Mouse (Mus musculus): Measurements from ENCODE around the gene 2010003K11Rik. TPM values are rescaled to one million over a fixed set of nuclear protein-coding genes. Genes with fewer than 3 reads are reported as not detected.

2010003K11Rik gene
- polyA plus RNA-seq, 1 experiment = not detected

DNA sequence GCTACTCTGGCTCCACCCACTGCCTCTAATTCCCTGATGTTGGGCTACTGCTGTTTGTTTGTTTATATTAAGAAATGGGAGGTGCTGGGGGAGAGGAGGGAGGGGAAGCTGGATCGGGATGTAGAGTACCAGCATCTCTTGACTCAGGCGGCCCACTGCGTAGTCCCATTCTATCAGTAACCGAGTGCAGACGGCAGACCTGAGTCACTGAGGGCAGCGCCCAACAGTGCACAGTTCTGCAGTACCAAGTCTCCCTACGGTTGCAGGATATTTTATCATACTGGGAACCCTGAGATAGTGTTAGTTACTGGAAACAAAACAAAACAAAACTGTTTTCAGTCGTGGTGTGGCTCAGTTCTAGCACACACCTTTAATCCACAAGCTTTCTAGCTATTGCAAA lies 47.3 kb downstream of the 2010003K11Rik start:
- Histone ChIP-seq H3K27ac (ENCODE audit: insufficient read depth, low read length) (no peak overlapping the region), H3K4me1 (ENCODE audit: control insufficient read depth, insufficient read depth, insufficient read length) (no peaks in the 10 kb centered on the region), H3K27me3 (ENCODE audit: control insufficient read depth, insufficient read depth, low read length) (no peaks in the 10 kb centered on the region), H3K36me3 (ENCODE audit: control insufficient read depth, insufficient read depth, low read length) (no peaks in the 10 kb centered on the region), H3K4me3 (ENCODE audit: extremely low read depth, insufficient read depth, insufficient read length) (no peak overlapping the region)
- 81% methylated on average over 8 of the region's 8 CpGs for WGBS
- no peak for TF ChIP-seq POLR2A (IDR thresholded peaks at IDR 0.05; ENCODE audit: low read depth, low read length)
- TF ChIP-seq CTCF (IDR thresholded peaks at IDR 0.05; ENCODE audit: extremely low read depth, insufficient read depth, insufficient read length, insufficient replicate concordance) = no peak
- no peak for DNase-seq (ENCODE audit: low read depth in 1 of 2, low spot score in 2 of 2)

DNA sequence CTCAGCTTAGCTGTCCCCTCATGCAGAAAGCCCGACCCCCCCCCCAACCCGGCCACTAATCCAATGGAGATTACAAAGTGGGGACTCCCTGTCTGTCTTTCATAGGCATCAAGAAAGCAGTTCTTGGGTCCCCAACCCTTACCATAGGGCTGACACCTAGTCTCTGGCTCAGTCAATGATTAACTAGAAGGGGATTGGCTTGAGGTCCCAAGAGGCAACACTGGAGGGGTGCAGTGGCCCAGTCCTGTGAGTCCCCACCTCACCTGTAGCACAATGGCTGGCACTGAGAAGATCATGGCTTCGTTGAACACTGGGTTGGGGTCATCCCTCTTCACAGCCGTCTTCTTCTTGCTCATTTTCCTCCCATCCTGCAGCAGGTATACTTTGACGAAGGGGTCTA lies 47.7 kb downstream of the 2010003K11Rik start:
- H3K27me3 ChIP-seq (ENCODE audit: control insufficient read depth, insufficient read depth, low read length) = no peaks in the 10 kb centered on the region
- no peak overlapping the region for H3K4me3 ChIP-seq (ENCODE audit: extremely low read depth, insufficient read depth, insufficient read length)
- TF ChIP-seq POLR2A (IDR thresholded peaks at IDR 0.05; ENCODE audit: low read depth, low read length) (no peak), CTCF (IDR thresholded peaks at IDR 0.05; ENCODE audit: extremely low read depth, insufficient read depth, insufficient read length, insufficient replicate concordance) (no peak)
- H3K27ac ChIP-seq (ENCODE audit: insufficient read depth, low read length) = no peak overlapping the region
- no peaks in the 10 kb centered on the region for H3K4me1 ChIP-seq (ENCODE audit: control insufficient read depth, insufficient read depth, insufficient read length)
- H3K36me3 ChIP-seq (ENCODE audit: control insufficient read depth, insufficient read depth, low read length) = no peaks in the 10 kb centered on the region
- no peak for DNase-seq (ENCODE audit: low read depth in 1 of 2, low spot score in 2 of 2)
- WGBS = 78% methylated on average over 5 of the region's 5 CpGs

DNA sequence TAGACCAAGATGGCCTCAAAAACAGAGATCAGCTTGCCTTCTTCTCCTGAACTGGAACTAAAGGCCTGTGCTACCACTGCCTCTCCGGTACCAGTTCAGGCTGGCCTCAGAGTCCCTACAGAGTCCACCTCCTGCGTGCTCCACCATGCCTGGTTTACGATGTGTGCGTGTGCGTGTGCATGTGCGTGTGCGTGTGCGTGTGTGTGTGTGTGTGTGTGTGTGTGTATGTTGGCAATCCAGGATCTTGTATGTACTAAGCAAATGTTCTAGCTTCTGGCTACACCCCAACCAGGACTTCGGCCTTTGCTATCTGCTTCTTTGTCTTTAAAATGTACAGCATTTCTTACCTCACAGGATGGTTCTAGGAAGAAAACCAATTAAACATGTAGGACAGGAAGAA lies 49.2 kb downstream of the 2010003K11Rik start:
- Histone ChIP-seq H3K4me1 (ENCODE audit: control insufficient read depth, insufficient read depth, insufficient read length) (no peaks in the 10 kb centered on the region), H3K36me3 (ENCODE audit: control insufficient read depth, insufficient read depth, low read length) (no peaks in the 10 kb centered on the region), H3K4me3 (ENCODE audit: extremely low read depth, insufficient read depth, insufficient read length) (no peak overlapping the region), H3K27ac (ENCODE audit: insufficient read depth, low read length) (no peak overlapping the region), H3K27me3 (ENCODE audit: control insufficient read depth, insufficient read depth, low read length) (no peaks in the 10 kb centered on the region)
- WGBS = 91% methylated on average over 9 of the region's 9 CpGs
- TF ChIP-seq POLR2A (IDR thresholded peaks at IDR 0.05; ENCODE audit: low read depth, low read length) (no peak), CTCF (IDR thresholded peaks at IDR 0.05; ENCODE audit: extremely low read depth, insufficient read depth, insufficient read length, insufficient replicate concordance) (no peak)
- DNase-seq (ENCODE audit: low read depth in 1 of 2, low spot score in 2 of 2) = no peak

DNA sequence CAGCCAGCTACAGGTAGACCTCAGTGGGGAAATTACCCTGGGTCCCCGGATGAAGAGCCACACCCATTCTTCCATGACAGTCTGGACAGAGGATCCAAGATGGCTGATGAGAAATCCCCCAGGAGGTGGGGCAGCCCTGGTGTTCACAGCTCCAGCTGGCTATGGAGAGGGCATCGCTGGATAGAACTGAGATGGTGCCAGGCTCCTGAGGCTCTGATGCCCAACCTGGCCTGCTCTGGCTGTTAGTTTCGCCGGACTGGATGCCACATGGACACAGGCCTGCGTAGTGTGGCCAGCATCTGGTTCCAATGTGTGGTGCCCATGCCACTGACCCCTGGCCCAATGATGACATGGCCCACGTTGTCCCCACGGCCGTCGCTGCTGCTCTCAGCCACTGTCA lies 50.9 kb downstream of the 2010003K11Rik start:
- DNase-seq (ENCODE audit: low read depth in 1 of 2, low spot score in 2 of 2) = no peak
- Histone ChIP-seq H3K27ac (ENCODE audit: insufficient read depth, low read length) (no peak overlapping the region), H3K36me3 (ENCODE audit: control insufficient read depth, insufficient read depth, low read length) (no peaks in the 10 kb centered on the region), H3K4me1 (ENCODE audit: control insufficient read depth, insufficient read depth, insufficient read length) (no peaks in the 10 kb centered on the region), H3K27me3 (ENCODE audit: control insufficient read depth, insufficient read depth, low read length) (no peaks in the 10 kb centered on the region), H3K4me3 (ENCODE audit: extremely low read depth, insufficient read depth, insufficient read length) (no peak overlapping the region)
- no peak for TF ChIP-seq CTCF (IDR thresholded peaks at IDR 0.05; ENCODE audit: extremely low read depth, insufficient read depth, insufficient read length, insufficient replicate concordance)
- no peak for TF ChIP-seq POLR2A (IDR thresholded peaks at IDR 0.05; ENCODE audit: low read depth, low read length)
- WGBS = 93% methylated on average over 9 of the region's 9 CpGs

Other genes with a start within 250 kb of the 2010003K11Rik start
- gene Ssh3, start 229.4 kb downstream of the 2010003K11Rik start, polyA plus RNA-seq (2012; rRNA removed) = 43.3 and 51.1 TPM in 2 replicates
- gene Ankrd13d, start 215.4 kb downstream of the 2010003K11Rik start, polyA plus RNA-seq (2012; rRNA removed) = 16.1 and 17.7 TPM in 2 replicates
- gene Grk2, start 192.4 kb downstream of the 2010003K11Rik start, polyA plus RNA-seq (2012; rRNA removed) = 301 and 394 TPM in 2 replicates
- gene Kdm2a, start 100.3 kb downstream of the 2010003K11Rik start, polyA plus RNA-seq (2012; rRNA removed) = 98.9 and 115 TPM in 2 replicates
- 4.0 and 4.9 TPM in 2 replicates for gene Rhod, start 59.2 kb downstream of the 2010003K11Rik start, polyA plus RNA-seq (2012; rRNA removed)
- 0.68 and 0.85 TPM in 2 replicates for gene Syt12, start 21.1 kb downstream of the 2010003K11Rik start, polyA plus RNA-seq (2012; rRNA removed)
- gene Pcx, start 11.9 kb upstream of the 2010003K11Rik start, polyA plus RNA-seq (2012; rRNA removed) = 5.9 and 8.6 TPM in 2 replicates
- 3.0 and 4.0 TPM in 2 replicates for gene Lrfn4, start 117.1 kb upstream of the 2010003K11Rik start, polyA plus RNA-seq (2012; rRNA removed)
- gene Rce1, start 127.1 kb upstream of the 2010003K11Rik start, polyA plus RNA-seq (2012; rRNA removed) = 59.7 and 83.0 TPM in 2 replicates
- 0.42 TPM in 1 of 2 replicates, not detected in the other for gene Gm960, start 200.1 kb upstream of the 2010003K11Rik start, polyA plus RNA-seq (2012; rRNA removed)
- gene Sptbn2, start 212.6 kb upstream of the 2010003K11Rik start, polyA plus RNA-seq (2012; rRNA removed) = 0.16 and 0.20 TPM in 2 replicates